Mouse (Mus musculus) cerebral cortex, adult 2 months (tissue): Measurements from ENCODE around the gene Fnbp1.

Source experiments
- WGBS: fragments of 180-500 bp; shearing (Covaris S2); methylation state at CpG from one replicate; pipeline ENCODE4 v1.1.7; 2018; 5-methylcytosine and 5-hydroxymethylcytosine counted together

The Fnbp1 gene

DNA sequence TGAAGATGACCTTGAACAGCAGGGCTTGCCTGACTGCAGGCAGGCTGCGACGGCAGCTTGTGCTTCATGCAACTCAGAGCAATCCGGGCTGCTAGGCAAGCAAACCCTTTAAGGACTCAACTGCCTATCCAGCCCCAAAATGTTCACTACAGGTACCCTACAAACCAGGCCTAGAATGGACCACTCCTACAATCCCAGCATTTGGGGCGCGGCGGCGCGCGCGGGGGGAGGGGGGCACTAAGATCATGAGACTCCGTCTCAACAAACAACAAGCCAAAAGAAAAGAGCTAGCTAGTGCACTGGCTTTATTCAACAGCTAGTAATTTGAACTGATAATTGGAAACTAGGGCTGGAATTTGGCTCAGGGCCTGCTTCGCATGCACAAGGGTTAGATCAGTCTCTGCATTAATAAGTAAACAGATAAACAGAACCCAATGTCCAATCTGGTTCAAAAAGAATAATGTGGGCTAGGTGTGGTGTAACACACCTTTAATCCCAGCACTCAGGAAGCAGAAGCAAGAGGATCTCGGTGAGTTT is 74.7 kb downstream of the Fnbp1 start:
- 64% methylated on average over 13 of the region's 13 CpGs for WGBS

DNA sequence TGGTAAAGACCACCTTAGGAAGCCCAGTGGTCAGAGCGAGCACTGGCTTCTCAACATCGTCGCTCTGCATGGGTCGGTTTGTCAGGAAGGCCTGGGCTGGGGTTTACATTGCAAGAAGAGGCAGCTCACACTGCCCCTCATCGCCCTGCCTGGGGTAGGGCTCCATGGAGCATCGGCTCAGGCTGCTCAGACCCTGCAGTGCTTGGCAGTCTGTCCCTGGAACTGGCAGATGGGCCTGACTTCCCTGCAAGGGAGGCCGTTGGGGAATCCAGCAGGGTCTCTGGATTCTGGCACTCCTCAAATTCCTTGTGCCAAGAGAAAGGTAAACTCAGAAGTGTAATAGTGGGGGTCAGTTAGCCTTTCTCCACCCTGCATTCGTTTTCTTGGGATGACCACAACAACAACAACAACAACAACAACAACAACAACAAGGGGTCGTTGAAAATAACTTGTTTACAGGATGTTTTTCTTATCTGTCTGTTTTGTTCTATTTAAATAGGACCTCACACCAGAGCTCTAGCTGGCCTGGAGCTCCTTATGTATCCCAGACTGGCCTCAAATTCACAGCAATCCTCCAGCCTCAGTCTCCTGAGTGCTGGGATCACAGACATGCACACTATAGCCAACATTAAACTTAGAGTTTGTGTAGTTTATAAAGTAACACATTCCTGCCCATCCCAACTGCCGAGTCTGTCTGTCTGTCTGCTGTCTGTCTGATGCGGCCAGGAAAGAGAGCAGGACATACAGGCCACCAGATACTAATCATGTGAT is 75.6 kb downstream of the Fnbp1 start:
- WGBS: 76% methylated on average over 11 of the region's 11 CpGs

DNA sequence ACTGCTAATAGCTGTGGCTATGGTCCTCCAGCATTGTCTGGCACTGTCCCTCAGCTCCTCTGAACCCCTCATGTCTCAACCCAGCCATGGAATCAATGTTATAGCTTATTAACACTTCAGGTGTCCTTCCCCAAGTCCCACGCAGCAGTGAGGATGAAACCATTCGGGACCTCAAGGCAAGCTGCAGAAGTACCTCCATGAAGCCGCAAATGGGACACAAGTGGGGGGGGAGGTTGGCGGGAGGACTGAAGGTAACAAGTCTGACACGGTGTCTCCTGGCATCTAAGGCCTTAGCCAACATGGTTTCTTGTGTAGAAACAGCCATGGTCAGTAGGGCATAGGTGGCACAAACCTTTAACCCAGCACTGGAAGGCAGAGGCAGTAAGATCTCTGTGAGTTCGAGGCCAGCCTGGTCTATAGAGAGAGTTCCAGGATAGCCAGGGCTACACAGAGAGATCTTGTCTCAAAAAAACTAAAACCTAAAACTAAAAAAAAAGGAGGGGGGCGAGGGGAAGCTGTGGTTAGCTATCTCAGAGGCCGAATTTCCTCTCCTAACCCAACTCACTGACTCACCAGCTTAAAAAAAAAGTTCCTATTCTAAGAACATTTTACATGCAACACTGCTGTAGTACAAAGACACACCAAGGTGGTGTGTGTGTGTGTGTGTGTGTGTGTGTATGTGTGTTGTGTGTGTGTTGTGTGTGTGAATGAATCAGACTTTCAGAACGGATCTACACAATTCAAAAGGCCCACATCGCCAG is 79.8 kb downstream of the Fnbp1 start:
- WGBS: 81% methylated on average over 10 of the region's 10 CpGs

DNA sequence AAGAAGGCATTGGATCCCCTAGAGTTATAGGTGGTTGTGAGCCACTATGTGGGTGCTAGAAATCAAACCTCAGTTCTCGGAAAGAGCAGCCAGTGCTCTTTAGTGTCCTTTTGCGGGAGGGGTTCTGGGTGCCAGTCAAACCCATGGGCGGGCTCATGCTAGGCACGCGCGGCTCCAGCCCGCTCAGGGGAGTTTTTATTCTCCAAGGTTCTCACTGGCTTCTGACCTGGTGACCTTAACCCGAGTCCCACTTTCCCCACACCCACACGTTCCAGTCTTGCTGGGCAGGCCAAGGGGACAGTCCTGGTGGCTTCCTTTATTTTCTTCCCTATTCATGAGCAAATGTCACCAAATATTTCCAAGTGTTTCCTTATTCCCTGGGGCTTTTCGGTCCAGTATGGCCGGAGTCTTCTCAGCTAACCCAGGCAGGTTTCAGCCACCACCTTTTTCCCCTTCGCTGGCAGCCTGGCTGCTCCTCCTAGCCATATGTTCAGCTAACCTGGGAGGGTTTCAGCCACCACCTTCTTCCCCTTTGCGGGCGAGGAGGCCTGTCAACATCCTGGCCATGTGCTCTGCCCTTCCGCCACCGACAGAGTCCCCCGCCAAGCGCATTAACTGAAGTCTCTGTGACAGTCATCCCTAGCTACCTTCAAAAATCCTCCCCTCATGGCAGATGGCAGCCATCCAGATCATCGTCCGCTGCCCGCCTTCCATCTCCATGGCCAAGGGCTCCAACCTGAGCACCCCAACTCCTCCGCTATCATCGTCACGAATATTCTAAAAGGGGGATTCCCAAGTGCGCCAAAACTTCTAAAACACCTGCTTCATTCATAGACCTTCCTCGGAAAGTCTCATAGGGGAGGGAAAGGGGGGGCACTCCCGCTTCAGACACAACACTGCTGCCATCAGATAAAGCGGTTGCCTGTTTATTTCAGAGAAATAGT is 80.7 kb downstream of the Fnbp1 start:
- WGBS: 84% methylated on average over 28 of the region's 28 CpGs

DNA sequence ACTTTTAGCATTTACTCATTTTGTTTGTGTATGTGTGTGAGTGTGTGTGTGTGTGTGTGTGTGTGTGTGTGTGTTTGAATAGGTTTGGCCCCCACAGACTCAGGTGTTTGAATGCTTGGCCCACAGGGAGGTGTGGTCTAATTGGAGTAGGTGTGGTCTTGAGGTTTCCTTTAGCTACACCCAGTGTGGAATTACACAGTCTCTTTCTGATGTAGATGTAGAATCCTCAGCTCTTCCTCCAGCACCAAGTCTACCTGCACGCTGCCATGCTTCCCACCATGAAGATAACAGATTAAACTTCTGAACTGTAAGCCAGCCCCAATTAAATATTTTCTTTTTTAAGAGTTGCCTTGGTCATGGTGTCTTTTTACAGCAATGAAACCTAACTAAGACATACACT is 81.5 kb downstream of the Fnbp1 start:
- WGBS: 97% methylated on average over 1 of the region's 1 CpGs

DNA sequence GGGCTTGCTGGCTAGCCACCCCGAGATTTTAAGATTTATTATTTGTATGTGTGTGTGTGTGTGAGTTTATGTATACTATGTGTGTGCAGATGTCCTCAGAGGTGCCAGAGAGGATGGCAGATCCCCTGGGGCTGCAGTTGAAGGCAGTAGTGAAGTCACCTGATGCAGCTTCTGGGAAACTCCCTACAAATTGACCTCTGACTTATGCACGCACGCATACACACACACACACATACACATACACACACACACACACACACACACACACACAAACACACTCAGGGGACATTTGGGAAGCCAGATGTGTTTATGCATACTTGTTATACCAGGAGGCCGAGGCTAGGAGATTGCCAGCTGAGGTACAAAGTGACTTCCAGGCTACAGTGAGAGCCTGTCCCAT is 83.4 kb downstream of the Fnbp1 start:
- 90% methylated on average over 4 of the region's 4 CpGs for WGBS

DNA sequence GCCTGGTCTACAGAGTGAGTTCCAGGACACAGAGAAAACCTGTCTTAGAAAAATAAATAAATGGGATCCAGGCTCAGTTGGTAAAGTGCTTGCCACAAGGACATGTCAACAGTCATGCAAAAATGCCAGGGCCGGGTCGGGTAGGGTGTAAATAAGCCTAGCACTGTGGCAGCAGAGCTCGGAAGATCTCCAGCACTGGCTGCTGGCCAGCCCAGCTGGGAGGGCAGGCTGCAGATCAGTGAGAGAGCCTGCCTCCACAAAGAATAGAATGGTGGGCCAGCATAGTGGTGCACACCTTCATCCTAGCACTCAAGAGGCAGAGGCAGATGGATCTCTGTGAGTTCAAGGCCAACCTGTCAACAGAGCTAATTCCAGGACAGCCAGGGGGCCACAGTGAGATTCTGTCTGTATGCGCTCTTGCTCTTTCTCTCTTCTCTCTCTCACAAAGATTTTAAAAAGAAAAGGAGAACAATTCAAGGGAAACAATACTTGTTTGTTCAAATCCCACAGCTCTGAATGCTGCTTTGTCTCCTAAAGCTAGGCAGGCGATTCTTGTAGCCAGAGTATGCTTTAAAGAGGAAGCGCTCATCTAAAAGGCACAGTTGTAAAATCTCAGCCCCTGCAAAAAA is 84.1 kb downstream of the Fnbp1 start:
- WGBS: 45% methylated on average over 6 of the region's 6 CpGs

DNA sequence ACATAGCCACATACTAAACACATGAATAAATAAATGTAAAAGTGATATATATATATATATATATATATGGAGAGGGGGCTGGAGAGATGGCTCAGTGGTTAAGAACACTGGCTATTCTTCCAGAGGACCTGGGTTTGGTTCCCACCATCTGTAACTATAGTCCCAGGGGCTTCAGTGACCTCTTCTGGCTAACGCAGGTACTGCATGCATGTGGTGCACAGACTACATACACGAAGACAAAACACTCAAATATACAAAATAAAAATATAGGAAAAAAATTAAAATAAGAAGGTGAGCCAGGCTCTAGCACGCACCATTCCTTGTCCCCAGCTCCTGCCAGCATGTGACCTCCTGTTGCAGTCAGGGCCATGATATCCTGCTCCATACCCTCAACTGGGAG is 85.7 kb downstream of the Fnbp1 start:
- 98% methylated on average over 3 of the region's 3 CpGs for WGBS

DNA sequence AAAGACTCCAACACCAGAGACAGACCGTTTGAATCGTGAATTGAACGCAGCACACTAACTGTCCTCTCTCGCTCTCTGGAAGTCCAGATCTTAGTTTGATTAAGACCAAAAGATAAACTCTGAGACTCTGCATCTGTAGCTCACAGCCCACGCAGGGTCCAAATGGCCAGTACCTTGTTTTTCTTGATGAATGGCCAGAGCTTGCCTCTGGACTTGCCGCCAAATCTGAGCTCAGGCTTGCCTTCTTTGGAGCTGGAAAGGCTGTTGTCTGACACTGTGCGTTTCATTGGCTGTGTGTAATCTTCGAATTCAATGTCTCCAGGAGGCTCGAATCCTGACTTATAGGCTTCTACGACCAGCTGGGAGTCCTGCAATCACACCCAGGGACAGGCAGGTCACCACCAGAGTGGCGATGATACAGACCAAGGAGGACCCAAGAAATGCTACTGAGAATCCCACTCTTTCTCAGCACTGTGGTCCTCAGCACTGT is 87.9 kb downstream of the Fnbp1 start:
- 90% methylated on average over 11 of the region's 11 CpGs for WGBS

DNA sequence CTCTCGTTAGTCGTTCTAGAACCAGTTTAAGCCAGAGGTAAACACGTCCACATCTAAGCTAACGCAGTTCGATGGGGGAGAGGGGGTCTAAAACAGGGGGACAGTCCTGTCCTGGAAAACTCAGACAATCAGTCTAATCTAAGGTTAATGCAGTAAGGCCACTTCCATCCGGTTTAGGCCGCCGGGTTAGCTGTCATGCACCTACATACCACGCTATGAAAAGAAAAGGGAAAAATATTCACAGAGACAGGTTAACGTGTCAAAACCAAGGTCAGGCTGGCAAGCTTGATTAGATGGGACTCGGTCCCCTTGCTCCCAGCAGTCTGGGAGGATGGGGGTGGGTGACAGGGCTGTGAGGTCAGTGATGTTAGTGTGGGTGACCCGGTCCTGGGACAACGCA is 88.4 kb downstream of the Fnbp1 start:
- WGBS: 93% methylated on average over 13 of the region's 13 CpGs

DNA sequence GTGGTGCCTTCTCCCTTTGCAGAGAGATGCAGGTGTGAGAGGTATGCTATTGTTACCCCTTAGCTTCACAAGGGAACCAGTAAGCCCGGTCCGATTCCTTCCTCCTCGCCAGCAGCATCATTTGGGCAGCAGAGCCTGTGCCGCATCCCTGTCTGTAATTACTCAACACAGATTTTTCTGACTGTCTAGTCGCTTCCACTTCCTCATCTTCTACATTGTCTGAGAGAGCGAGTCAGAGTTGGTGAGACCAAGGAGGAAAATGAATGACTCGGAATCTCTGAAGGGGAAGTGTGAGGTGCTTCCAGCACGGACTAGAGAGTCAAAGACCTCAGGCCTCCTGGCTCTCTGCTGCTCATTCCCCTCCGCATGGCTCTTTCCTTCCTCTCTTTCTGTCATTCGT is 89.4 kb downstream of the Fnbp1 start:
- 90% methylated on average over 10 of the region's 10 CpGs for WGBS

DNA sequence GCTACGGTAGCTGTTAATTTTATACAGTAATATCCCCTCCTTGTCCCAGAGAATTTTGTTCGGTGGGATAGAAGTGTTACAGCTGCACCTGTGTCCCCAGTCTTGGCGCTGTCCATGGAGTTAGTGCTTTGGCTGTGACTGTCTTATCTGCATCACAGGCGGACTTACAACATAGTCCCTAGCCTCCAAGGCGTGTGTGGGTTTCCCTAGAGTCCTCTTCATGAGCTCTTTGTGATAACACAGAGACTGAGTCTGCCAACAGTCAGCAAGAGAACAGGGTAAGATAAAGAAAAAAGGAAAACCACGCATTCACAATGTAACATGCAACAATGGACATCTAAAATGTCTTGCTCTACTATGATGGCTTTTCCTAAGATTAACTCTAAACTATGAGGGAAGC is 93.8 kb downstream of the Fnbp1 start:
- WGBS: 94% methylated on average over 6 of the region's 6 CpGs

DNA sequence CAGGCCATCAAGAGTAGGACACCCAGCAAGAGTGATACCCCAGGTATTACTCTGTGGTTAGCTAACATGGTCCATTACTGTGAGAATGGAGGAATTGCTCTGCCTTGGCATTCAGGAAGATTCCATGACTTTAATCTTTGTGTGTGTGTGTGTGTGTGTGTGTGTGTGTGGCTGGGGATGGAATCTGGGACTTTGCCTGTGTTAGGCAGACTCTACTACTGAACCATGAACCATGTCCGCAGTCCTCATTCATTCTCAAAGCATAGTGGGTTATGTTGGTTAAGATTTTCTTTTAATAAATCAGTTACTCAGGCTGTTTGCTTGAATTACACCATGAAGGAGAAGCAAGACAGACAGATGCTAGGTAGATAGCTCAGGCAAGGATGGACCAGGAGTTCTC is 98.0 kb downstream of the Fnbp1 start:
- 96% methylated on average over 1 of the region's 1 CpGs for WGBS

DNA sequence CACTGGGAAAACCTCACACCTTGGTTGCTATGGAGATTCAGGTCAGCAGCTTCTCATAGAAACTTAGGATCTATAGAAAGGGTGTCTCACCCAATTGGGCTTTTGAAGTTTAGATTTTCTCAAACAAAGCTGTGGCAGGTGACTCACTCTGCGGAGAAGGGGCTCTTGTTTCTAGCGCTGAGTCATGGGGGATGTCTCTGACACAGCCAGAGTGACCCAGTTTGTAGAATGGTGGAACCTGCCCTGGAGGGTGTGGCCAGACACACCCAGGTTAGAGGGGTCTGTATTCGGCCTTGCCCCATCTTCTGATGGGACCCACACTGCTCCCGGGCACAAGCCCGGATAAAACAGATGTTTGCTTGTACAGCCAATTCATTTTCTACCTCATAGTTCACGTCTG is 98.9 kb downstream of the Fnbp1 start:
- 80% methylated on average over 6 of the region's 6 CpGs for WGBS

DNA sequence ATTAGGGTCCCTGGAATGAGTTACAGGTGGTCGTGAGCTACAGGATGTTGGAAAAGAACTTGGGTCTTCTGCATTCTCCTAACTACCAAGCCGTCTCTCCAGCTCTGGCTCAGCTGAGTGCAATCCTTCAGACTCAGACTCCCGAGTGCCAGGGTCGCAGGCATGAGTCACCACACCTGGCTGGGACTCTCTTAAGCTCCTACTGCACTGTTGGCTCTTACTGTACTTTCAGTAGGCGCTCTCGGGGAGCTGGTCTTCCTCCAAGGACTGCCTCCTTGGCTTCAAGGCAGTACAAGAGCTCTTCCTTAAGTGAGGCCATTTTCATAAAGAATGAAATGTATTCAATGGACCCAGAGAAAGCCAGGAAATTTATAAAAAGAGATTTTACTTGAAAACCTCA is 100.4 kb downstream of the Fnbp1 start:
- 50% methylated on average over 6 of the region's 6 CpGs for WGBS

DNA sequence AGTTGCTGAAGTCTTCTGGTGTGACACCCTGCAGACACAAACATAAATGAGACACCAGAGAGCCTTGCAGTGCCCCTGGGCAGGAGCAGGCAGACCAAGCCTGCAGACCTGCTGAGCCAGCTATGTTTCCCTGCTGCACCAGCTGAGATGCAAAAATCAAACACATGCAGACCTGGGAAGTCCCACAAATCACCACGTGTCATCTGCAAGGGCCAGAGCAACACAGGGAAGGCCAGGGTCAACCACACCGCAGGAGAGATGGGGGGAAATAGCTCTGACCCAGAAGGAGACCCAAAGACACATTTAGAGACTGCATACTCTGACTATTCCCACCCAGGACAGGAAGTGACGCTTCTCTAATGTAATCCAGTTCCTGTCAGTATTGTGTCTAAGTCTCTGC is 101.3 kb downstream of the Fnbp1 start:
- WGBS: 84% methylated on average over 3 of the region's 3 CpGs

DNA sequence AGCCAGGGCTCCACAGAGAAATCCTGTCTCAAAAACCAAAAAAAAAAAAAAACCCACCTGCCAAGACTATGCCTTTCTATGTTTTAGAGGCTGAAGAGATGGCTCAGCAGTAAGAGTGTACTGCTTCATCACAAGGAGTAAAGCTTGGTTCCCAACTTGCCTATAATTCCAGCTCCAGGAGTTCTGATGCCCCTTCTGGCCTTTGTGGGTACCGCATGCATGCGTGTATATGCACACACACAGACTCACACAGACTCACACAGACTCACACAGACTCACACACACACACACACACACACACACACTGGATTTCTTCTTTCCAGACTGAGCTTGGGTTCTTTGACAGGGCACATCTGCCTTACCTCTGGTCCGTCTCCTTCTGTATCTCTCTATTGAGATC is 101.8 kb downstream of the Fnbp1 start:
- 98% methylated on average over 3 of the region's 3 CpGs for WGBS

DNA sequence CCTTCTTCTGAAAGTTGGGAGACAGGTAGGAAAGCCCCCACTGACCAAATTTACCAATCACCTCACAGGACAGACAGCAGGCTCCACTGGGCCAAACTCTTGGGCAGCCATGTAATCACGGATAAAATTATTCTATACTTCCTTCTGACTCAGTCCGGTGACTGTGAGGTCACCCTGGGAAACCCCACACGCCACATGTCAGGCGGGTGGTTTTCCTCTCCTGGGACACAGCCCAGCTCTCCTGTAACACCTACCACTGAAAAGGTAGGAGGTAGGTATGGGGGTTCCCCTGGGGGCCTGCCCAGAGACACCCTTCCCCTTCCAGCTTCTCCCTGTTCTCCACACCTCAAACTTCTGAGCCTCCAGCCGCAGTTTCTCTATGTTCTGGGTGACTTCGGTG is 105.0 kb downstream of the Fnbp1 start:
- WGBS: 91% methylated on average over 6 of the region's 6 CpGs

DNA sequence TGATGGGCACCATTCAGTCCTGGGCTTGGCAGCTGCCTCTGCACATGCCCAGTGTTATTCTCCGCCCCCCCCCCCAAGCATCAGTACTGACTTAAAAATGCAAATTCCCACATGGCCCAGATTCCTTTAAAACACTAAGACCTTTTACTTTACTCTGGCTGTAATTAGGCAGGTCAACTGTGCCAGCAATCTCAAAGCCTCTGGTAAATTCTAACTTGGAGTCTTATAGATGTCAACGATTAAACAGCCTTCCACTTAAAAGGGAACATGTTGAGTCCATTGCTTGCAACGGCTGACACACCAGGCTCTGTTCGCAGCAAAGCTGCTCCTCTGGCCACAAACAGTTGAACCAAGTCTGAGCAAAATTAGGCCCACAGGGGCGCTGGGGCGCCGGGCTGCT is 109.8 kb downstream of the Fnbp1 start:
- WGBS: 71% methylated on average over 7 of the region's 7 CpGs

DNA sequence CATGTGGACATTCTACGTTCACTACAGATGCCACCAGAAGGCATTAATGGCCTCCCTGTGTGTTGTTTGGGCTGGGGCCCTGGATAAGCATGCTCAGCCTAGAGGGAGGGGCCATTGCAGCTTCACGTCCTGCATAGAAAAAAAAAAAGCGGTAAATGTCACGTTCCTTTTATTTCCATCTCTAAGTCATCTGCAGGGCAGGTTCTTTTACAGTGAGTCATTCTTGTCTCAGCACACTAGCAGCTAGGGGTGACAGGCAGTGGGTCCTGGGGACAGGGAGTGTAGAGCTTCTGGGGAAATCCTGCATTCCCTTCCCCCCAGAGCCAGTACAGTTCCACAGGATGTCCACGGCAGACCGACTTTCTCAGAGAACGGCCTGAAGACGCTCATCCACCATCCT is 115.2 kb downstream of the Fnbp1 start:
- WGBS: 56% methylated on average over 8 of the region's 8 CpGs

DNA sequence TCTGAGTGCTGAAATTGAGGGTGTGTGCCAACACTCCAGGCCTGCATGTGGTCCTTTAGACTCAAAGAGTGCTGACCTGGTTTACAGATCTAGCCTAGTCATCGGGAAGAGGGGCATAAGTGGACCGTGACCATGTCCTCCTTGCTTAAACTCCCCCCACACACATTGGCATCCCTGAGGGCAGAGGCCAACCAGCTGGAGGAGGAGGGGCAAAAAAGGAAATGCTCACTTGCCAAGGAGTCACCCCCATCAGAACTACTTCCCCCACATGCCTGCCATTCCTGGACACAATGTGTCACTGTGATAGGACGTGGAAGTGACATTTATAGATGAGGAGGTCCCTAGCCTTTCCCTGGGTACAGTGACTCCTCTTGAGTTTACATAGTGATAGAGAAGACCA is 116.3 kb downstream of the Fnbp1 start:
- 66% methylated on average over 3 of the region's 3 CpGs for WGBS
